Mouse (Mus musculus): ENCODE measurements around the gene Zfp61. TPM values are rescaled to one million over a fixed set of nuclear protein-coding genes. Genes with fewer than 3 reads are reported as not detected.

Zfp61 gene
- 0.96 and 1.8 TPM in 2 replicates for polyA plus RNA-seq (2012; rRNA removed)

DNA sequence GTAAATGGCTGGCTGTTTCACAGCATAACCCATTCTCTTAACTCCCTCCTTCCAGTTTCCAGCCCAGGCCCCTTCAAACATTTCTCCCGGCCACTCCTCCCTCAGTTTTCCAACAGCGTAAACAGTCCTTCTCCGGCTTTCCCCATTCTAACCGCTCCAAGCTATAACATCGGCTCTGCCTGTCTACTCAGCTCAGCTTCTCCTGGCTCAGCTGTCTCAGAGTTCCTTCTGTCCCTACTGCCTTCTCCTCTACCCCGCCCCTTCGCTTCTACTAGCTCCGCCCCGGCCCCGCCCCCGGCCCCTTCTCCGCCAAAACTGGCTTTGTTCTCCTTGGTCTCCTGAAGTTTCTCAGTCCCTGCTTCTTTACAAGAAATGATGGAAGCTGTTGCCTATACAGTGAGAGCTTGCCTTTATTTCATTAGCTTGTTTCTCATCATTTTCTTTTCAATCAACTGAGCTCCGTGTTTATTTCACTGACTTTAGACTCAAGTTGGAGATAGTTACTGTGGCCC, at the start of gene Zfp61:
Gene Zfp61 (minus strand): TSS at position 462 of the 512 bp plus-strand sequence.

DNA sequence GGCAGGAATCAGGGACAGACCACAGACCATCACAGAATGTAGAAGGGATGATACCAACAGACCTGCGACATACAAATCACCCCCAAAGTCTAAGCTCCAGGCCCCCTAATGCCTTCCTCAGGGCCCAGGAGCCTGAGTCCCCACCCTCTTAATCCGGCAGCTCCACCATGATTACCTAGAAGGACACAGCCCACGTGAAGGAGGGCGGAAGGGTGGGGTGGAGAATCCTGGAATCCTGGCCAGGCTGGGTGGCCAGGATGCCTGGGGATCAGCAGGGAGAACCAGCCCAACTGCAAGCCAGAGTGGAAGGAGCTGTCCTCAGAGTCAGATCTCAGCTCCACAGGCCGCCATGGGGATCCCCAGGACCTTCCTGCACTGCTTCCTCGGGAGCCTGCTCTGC, 47.9 kb upstream of the Zfp61 start, which contains the start of gene Lypd5:
Gene Lypd5 (plus strand): TSS at position 301 of the 400 bp plus-strand sequence.

DNA sequence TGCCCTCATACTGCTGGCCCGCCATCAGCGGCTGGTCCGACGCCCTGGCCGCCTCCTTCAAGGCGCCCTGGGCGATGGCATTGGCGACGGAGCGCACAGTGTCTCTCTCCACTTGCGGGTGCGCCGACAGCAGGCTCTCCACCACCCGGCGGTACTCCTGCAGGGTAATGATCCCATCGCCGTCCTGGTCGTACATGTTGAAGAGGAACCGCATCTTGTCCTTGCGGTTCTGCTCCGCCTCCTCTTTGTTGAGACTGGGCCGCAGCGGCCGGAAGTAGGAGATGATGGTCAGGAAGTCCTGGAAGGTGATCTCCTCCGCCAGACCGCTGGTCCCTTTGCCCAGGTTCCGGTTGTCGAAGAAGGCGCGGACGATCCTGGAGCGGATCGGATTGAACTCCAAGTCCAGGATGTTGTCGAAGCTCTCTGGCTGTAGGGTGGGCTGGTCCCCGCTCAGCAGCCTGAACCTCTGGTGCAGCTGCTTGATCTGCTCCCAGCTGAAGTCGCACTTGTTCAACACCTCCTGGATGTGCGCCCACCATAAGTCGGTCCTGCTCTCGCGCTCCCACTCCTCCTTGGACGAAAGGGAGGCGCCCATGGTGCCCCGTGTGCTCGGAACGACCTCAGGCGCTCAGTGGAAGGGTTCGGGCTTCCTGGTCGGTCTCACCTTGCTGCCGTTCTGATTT, 32.4 kb upstream of the Zfp61 start, which contains the start of gene Tescl:
Gene Tescl (minus strand): TSS at position 633 of the 683 bp plus-strand sequence.

DNA sequence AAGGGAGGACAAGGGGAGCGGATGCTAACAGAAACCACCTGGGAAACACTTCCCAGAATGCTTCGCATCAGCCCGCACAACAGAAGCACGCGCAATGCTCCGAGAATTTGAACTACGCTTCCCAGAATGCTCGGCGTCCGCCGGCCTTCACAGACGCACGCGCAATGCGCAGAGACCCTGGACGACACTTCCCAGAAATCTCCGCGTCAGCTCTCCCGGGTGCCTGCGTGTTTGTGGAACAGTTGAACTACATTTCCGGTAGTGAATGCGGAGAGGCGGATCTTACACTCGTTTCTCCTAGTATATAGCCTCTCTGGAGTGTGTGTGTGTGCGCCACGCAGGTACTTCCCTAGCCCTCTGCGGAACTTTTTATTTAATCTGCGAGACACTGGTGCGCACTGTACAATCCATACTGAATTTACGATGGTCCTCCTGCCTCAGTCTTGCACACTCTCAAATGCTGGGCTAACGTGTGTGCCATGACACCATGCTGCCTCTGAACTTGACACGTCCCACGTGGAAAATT, 15.6 kb upstream of the Zfp61 start, which contains the start of gene Zfp94:
Gene Zfp94 (minus strand): TSS at position 100 of the 526 bp plus-strand sequence.

DNA sequence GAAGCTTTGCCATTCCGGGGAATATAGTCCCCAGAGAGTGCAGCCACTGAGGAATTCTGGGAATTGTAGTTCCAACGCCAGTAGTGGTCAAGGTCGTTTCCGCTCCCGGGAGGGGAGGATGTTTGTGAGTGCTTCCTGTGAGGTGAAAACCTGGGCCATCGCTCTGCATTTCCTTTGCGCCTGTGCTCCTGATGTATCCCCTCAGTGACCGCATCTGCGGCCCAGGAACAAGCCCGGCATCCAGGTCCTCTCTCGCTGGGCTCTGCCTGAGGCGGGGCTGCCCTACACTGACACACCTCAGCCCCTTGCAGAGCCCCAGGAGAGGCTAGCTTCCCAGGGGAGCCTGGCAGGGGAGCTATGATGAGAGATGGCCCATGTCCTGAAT, 30.8 kb downstream of the Zfp61 start, which contains the start of gene Zfp93:
Gene Zfp93 (plus strand): TSS at position 133 of the 385 bp plus-strand sequence.

DNA sequence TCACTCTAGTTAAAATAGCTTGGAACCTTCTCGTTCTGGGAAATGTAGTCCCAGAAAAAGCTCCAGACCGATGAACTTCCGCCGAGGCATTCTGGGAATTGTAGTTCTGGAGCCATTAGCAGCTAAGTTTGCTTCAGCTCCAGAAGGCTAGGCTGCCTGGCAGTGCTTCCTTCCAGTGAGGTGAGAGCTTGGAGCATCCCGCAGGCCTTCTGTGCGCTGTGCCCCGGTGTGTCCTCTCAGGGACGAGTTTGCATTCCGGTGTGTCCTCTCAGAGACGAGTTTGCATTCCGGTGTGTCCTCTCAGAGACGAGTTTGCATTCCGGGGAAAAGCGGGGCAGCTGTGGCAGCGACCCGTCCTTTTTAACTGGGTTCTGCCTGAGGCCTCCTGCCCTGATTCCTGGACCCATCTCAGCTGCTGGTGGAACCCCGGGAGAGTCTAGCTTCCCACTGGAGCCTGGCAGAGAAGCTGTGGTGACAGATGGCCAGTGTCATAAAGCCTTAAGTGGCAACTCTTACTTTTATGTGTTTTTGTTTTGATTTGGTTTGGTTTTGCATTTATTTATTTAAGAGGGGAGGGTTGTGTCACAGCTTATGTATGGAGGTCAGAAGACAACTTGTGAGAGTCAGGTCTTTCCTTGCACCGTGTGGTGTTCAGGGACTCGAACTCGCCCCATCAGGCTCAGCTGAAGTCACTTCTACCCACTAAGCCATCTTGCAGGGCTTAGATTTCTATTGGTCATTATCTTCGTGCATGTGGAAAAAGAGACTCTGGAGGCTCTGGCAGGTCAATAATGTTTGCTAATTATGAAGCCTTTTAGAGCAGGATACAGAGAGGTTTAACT, 46.2 kb downstream of the Zfp61 start, which contains the start of gene Zfp108:
Gene Zfp108 (plus strand): TSS at position 162 of the 842 bp plus-strand sequence.

Other genes starting within 250 kb of the Zfp61 start
- not detected in 2 replicates for gene Vmn1r183, start 248.0 kb downstream of the Zfp61 start, polyA plus RNA-seq (2012; rRNA removed)
- gene Zfp180, start 219.3 kb downstream of the Zfp61 start, polyA plus RNA-seq (2012; rRNA removed), result 2.7 and 3.3 TPM in 2 replicates
- 0.28 and 0.58 TPM in 2 replicates for gene Zfp112, start 188.9 kb downstream of the Zfp61 start, polyA plus RNA-seq (2012; rRNA removed)
- 2.1 and 3.2 TPM in 2 replicates for gene Zfp235, start 167.1 kb downstream of the Zfp61 start, polyA plus RNA-seq (2012; rRNA removed)
- gene Zfp114, start 126.2 kb downstream of the Zfp61 start, polyA plus RNA-seq (2012; rRNA removed), result 0.02 and 0.12 TPM in 2 replicates
- 0.35 and 0.53 TPM in 2 replicates for gene Zfp111, start 89.8 kb downstream of the Zfp61 start, polyA plus RNA-seq (2012; rRNA removed)
- 0.17 and 0.40 TPM in 2 replicates for gene Zfp109, start 63.7 kb downstream of the Zfp61 start, polyA plus RNA-seq (2012; rRNA removed)
- 0.16 and 0.24 TPM in 2 replicates for gene Zfp108, start 46.4 kb downstream of the Zfp61 start, polyA plus RNA-seq (2012; rRNA removed)
- gene Zfp93, start 30.8 kb downstream of the Zfp61 start, polyA plus RNA-seq (2012; rRNA removed), result 0.47 and 0.73 TPM in 2 replicates
- gene Zfp94, start 15.4 kb upstream of the Zfp61 start, polyA plus RNA-seq (2012; rRNA removed), result 2.3 and 2.8 TPM in 2 replicates
- 0.26 and 0.63 TPM in 2 replicates for gene Tescl, start 32.7 kb upstream of the Zfp61 start, polyA plus RNA-seq (2012; rRNA removed)
- 43.9 and 102 TPM in 2 replicates for gene Lypd5, start 48.0 kb upstream of the Zfp61 start, polyA plus RNA-seq (2012; rRNA removed)
- 39.3 and 74.6 TPM in 2 replicates for gene Kcnn4, start 69.0 kb upstream of the Zfp61 start, polyA plus RNA-seq (2012; rRNA removed)
- 32.6 and 35.9 TPM in 2 replicates for gene Smg9, start 98.4 kb upstream of the Zfp61 start, polyA plus RNA-seq (2012; rRNA removed)
- 0.03 and 0.04 TPM in 2 replicates for gene Irgc1, start 151.1 kb upstream of the Zfp61 start, polyA plus RNA-seq (2012; rRNA removed)
- gene Plaur, start 161.3 kb upstream of the Zfp61 start, polyA plus RNA-seq (2012; rRNA removed), result 16.9 and 29.3 TPM in 2 replicates
- 8.2 and 13.7 TPM in 2 replicates for gene Cadm4, start 180.8 kb upstream of the Zfp61 start, polyA plus RNA-seq (2012; rRNA removed)
- gene Zfp428, start 205.8 kb upstream of the Zfp61 start, polyA plus RNA-seq (2012; rRNA removed), result 14.6 and 33.0 TPM in 2 replicates
- not detected in 2 replicates for gene AC161166.1, start 211.2 kb upstream of the Zfp61 start, polyA plus RNA-seq (2012; rRNA removed)
- 8.1 and 9.0 TPM in 2 replicates for gene Irgq, start 229.5 kb upstream of the Zfp61 start, polyA plus RNA-seq (2012; rRNA removed)
- gene Pinlyp, start 244.9 kb upstream of the Zfp61 start, polyA plus RNA-seq (2012; rRNA removed), result 37.2 and 46.2 TPM in 2 replicates
- 16.4 and 20.3 TPM in 2 replicates for gene Xrcc1, start 245.1 kb upstream of the Zfp61 start, polyA plus RNA-seq (2012; rRNA removed)

Data from stomach, adult 2 months (tissue).